Mouse (Mus musculus) urinary bladder, postnatal 25 days (tissue): ENCODE results near the gene Gm21882.
"Not testable (repeated sequence)": the region's sequence is repeated elsewhere in the genome, so short reads cannot be mapped to it uniquely, and the experiment has no call there.

Source experiments
- DNase-seq: peaks from one replicate; pipeline ENCODE4 v3.0.0; 2022; ENCODE audit warnings: low spot score

Gm21882 gene

GRCm38 (mm10) chrY:40381423-40381822 lies at the start of gene Gm21882:
Gene Gm21882, minus strand, starts transcription at chrY:40381523.
- not testable (repeated sequence) for DNase-seq
